Mouse (Mus musculus) G1E (cell line): ENCODE measurements around the gene Zswim4.
"Not testable (repeated sequence)": the region's sequence is repeated elsewhere in the genome, so short reads cannot be mapped to it uniquely, and the experiment has no call there.

ENCODE experiments used
- CTCF ChIP-seq: IDR thresholded peaks from 2 replicates; pipeline ENCODE4 v1.5.1; 2012; ENCODE audit warnings: low read depth, low read length, inconsistent platforms, mixed read lengths
- GATA2 ChIP-seq: IDR thresholded peaks from 2 replicates; pipeline ENCODE4 v1.6.1; 2012; ENCODE audit warnings: low read depth, low read length, inconsistent platforms, borderline replicate concordance

GRCm38 (mm10) chr8:84285665-84286064, 48.8 kb upstream of the Zswim4 start:
- not testable (repeated sequence) for TF ChIP-seq GATA2, CTCF
